Mouse (Mus musculus) hindbrain, embryonic 11.5 days (tissue): ENCODE measurements around the gene Elane. TPM values are rescaled to one million over a fixed set of nuclear protein-coding genes. Genes with fewer than 3 reads are reported as not detected.

Experiments used
- ATAC-seq: fragments of 200-750 bp; cut with Nextera tagmentation; 2 replicates; pipeline ENCODE4 v1.8.0; 2017; ENCODE audit warnings: mild to moderate bottlenecking, moderate TSS enrichment, moderate library complexity; ENCODE audit not compliant: low FRiP score
- DNase-seq: peaks from one replicate; pipeline ENCODE4 v3.0.0-alpha.2; 2015; ENCODE audit warnings: low spot score
- H3K27ac ChIP-seq: fragments of 300-500 bp; sonication (generic); 2 replicates; pipeline ENCODE4 v1.5.1; 2014; ENCODE audit warnings: mild to moderate bottlenecking, low read depth, low read length
- H3K27me3 ChIP-seq: fragments of 300-500 bp; sonication (generic); 2 replicates; pipeline ENCODE4 v1.6.1; 2014; ENCODE audit warnings: mild to moderate bottlenecking, low read length, moderate library complexity, mixed read lengths; ENCODE audit not compliant: control insufficient read depth, insufficient read depth
- H3K36me3 ChIP-seq: fragments of 300-500 bp; sonication (generic); 2 replicates; pipeline ENCODE4 v1.6.1; 2014; ENCODE audit warnings: mild to moderate bottlenecking, low read length, moderate library complexity, mixed read lengths; ENCODE audit not compliant: control insufficient read depth, insufficient read depth
- H3K4me1 ChIP-seq: fragments of 300-500 bp; sonication (generic); replicated peaks from 2 replicates; pipeline ENCODE4 v1.6.1; 2014; ENCODE audit warnings: low read length, mixed read lengths; ENCODE audit not compliant: control insufficient read depth, insufficient read depth
- H3K4me2 ChIP-seq: fragments of 300-500 bp; sonication (generic); replicated peaks from 2 replicates; pipeline ENCODE4 v1.6.1; 2014; ENCODE audit warnings: mild to moderate bottlenecking, low read depth, low read length
- H3K4me3 ChIP-seq: fragments of 300-500 bp; sonication (generic); 2 replicates; pipeline ENCODE4 v1.5.1; 2014; ENCODE audit warnings: low read depth, low read length
- H3K9ac ChIP-seq: fragments of 300-500 bp; sonication (generic); 2 replicates; pipeline ENCODE4 v1.6.1; 2014; ENCODE audit warnings: low read depth, low read length
- H3K9me3 ChIP-seq: fragments of 300-500 bp; sonication (generic); 2 replicates; pipeline ENCODE4 v1.6.1; 2016; ENCODE audit warnings: low read length; ENCODE audit not compliant: control insufficient read depth
- WGBS: fragments of 180-500 bp; shearing (Covaris S2); extraction: QIAGEN DNeasy Blood & Tissue Kit; methylation state at CpG from one replicate; pipeline ENCODE4 v1.1.7; 2014; 5-methylcytosine and 5-hydroxymethylcytosine counted together
- polyA plus RNA-seq: library from polyadenylated mRNA; unstranded; fragments of >200 nt; fragmentation: Nextera tagmentation; extraction: Ambion mirVana; gene quantifications from 2 replicates; pipeline ENCODE4 v1.2.1, GENCODE M21; 2014

The Elane gene
- polyA plus RNA-seq, 1 experiment from 2014 or later = not detected

DNA sequence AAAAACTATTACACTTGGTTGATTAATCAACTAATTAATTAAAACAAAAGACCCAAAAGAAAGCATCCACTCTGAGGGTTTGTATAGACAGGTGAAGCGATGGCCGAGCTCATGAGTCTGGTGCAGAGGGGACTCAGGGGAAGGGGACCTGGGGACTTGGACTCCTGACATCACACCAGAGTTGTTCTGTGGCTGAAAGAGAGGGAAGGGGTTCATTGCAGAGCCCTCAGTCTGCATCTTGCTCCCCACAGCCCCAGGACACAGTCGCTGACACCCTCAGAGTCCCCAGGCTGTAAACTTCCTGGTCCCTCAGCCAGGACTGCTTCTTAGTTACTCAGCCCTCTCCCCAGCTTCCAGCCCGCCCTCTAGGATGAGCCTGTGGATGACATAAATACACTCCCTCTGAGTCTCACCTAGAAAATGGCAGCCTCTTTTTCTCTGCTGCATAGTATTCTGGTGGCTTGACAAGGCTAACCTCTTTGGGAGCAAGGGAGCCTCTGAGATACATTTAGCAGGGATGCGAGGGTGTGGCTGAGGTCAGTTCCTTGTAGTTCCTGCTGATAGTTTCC lies 31.6 kb downstream of the Elane start:
- DNase-seq (no peak), ATAC-seq (no peak)
- Histone ChIP-seq H3K27ac (no peak overlapping the region), H3K9me3 (no peaks in the 10 kb centered on the region), H3K9ac (no peak overlapping the region; the same call in 1 of the 2 replicates), H3K27me3 (peaks cover 53% of the 10 kb centered on the region), H3K4me3 (peak overlapping the region; percentile 82; the same call in 1 of the 2 replicates), H3K4me2 (peak overlapping the region; percentile 92; the same call in 1 of the 2 replicates), H3K4me1 (peaks cover 26% of the 10 kb centered on the region), H3K36me3 (no peaks in the 10 kb centered on the region)
- 61% methylated on average over 5 of the region's 5 CpGs for WGBS

DNA sequence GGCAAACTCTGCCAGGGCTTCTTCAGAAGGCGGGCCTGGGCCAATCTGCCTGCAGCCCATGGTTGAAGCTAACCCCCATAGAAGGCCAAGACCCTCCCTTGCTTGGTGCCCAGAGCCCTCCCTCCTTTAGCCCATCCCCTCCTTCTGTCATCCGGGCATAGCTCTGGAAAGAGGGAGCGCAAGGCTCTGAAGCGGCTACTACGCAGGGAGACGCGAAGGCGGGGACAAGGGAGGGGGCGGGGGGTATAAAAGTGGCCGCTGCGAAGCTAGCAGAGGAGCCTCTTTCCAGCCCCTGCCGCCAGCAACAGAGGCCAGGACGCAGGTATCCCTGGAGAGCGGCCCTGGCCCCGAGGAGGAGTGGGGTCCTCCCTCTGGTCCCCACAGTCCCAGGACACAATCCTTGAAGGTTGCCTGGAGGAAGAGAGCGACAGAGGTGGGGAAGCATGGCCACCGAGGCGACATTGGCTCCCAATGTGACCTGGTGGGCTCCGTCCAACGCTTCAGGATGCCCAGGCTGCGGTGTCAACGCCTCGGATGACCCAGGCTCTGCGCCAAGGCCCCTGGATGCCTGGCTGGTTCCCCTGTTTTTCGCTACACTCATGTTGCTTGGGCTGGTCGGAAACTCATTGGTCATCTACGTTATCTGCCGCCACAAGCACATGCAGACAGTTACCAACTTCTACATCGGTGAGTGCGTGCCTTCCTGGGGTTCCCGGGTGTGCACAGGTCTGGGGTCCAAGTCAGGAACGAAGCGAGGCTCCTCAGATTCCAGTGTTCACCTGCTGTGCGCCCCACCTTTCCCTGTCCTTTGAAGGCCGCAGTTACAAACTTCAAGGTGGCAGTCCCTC lies 32.4 kb downstream of the Elane start:
- peaks cover 26% of the 10 kb centered on the region for H3K4me1 ChIP-seq
- WGBS = 4% methylated on average over 35 of the region's 35 CpGs
- ATAC-seq (no peak), DNase-seq (peak; percentile 31)
- H3K9me3 ChIP-seq = no peaks in the 10 kb centered on the region
- H3K4me3 ChIP-seq = 0 out of 2 replicates have a peak overlapping the region, but pooled peaks have one; percentile 6
- peaks cover 61% of the 10 kb centered on the region for H3K27me3 ChIP-seq
- no peak overlapping the region for H3K9ac ChIP-seq
- 0 out of 2 replicates have a peak overlapping the region, but pooled peaks have one; percentile 7 for H3K4me2 ChIP-seq
- H3K27ac ChIP-seq = no peak overlapping the region
- no peaks in the 10 kb centered on the region for H3K36me3 ChIP-seq

DNA sequence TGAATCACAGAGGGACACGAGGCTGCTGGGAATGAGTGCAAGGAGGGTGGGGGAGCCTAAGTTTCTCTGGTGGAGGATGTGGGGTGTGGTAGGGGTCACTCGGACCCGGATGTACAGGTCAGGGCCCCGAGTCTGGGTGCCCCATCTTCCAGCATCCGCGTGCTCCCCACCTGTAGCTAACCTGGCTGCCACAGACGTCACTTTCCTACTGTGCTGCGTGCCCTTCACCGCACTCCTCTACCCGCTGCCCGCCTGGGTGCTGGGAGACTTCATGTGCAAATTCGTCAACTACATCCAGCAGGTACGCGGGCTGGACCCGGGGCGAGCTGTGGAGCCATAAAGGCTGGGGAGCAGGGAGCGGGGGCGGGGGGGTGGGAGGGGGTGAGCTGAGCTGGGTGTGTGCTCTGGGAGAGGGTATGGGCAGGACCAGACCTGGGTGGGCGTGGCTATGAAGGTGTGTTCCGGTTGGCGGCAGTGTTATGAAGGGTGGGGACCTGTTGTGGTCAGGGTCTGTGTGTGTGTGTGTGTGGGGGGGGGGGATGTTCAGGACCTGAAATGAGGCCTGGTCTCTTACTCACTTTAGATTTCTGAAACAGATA lies 33.3 kb downstream of the Elane start:
- Histone ChIP-seq H3K9ac (no peak overlapping the region), H3K4me3 (no peak overlapping the region), H3K4me1 (peaks cover 26% of the 10 kb centered on the region), H3K4me2 (no peak overlapping the region), H3K27ac (no peak overlapping the region), H3K36me3 (no peaks in the 10 kb centered on the region), H3K9me3 (no peaks in the 10 kb centered on the region), H3K27me3 (peaks cover 67% of the 10 kb centered on the region)
- ATAC-seq (no peak), DNase-seq (no peak)
- 5% methylated on average over 21 of the region's 21 CpGs for WGBS

DNA sequence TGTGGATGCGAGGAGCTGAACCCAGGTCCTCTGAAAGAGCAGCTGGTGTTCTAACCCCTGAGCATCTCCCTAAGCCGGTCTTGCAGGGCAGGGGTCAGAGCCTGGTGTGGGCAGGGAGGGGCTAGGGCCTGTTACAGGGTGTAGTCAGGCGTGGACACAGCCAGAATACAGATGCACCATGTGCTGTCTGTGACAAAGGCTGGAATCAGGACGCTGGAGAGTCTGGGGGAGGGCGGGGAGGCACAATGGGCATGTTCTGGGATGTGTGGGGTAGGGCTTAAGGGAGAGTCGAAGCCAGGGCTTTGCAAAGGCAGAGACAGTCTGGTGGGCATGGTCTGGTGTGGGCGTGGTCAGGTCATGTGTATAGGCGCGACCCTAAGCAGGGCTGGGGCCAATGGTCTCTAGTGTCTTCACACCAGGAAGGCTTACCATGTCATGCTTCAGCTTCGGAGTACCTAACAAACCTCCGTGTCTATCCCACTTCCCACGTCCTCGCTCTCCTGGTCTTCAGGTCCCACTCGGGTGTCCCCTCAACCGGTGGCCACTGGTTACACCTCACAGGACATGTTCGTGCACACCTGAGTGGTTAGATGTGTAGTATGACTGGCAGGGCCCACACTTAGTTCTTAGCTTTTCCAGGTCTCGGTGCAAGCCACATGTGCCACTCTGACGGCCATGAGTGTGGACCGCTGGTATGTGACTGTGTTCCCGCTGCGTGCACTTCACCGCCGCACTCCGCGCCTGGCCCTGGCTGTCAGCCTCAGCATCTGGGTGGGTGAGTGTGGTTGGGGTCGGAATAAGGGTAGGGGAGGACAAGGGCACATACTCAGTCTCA lies 34.2 kb downstream of the Elane start:
- H3K4me2 ChIP-seq = 0 out of 2 replicates have a peak overlapping the region, but pooled peaks have one; percentile 29
- no peak overlapping the region for H3K9ac ChIP-seq
- H3K9me3 ChIP-seq = no peaks in the 10 kb centered on the region
- WGBS = 16% methylated on average over 26 of the region's 26 CpGs
- DNase-seq = peak; percentile 33
- no peak overlapping the region for H3K4me3 ChIP-seq
- H3K27ac ChIP-seq = no peak overlapping the region
- peaks cover 67% of the 10 kb centered on the region for H3K27me3 ChIP-seq
- no peaks in the 10 kb centered on the region for H3K36me3 ChIP-seq
- peaks cover 22% of the 10 kb centered on the region for H3K4me1 ChIP-seq
- ATAC-seq = peak; percentile 16; the same call in 1 of the 2 replicates

DNA sequence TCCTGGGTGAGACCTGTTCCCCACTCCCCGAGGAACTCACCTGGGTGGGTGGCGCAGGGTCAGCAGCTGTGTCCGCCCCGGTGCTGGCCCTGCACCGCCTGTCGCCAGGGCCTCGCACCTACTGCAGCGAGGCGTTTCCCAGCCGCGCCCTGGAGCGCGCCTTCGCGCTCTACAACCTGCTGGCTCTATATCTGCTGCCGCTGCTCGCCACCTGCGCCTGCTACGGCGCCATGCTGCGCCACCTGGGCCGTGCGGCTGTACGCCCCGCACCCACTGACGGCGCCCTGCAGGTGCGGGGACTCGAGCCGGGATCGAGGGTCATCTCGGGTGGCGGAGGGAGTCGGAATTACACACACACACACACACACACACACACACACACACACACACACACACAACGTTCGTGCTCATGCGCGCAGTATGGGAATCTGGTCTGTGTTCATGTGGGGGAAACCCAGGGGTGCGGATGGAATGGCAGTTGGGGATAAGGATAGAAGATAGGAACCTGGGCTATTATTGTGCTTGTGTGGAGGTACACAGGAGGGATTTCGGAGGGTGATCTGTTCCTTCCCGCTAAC lies 35.0 kb downstream of the Elane start, which contains the start of gene R3hdm4:
R3hdm4 (minus strand) TSS at position 251 of the 578 bp plus-strand sequence.
- H3K4me2 ChIP-seq = peak within 1 kb of the TSS; percentile 29
- DNase-seq (no peak), ATAC-seq (no peak)
- H3K4me1 ChIP-seq = peaks cover 21% of the 10 kb centered on the region
- H3K27me3 ChIP-seq = peaks cover 69% of the 10 kb centered on the region
- no peaks in the 10 kb centered on the region for H3K9me3 ChIP-seq
- 4% methylated on average over 40 of the region's 41 CpGs for WGBS
- no peaks in the 10 kb centered on the region for H3K36me3 ChIP-seq
- H3K9ac ChIP-seq = no peak within 1 kb of the TSS
- H3K4me3 ChIP-seq = peak within 1 kb of the TSS; percentile 20
- no peak within 1 kb of the TSS for H3K27ac ChIP-seq

DNA sequence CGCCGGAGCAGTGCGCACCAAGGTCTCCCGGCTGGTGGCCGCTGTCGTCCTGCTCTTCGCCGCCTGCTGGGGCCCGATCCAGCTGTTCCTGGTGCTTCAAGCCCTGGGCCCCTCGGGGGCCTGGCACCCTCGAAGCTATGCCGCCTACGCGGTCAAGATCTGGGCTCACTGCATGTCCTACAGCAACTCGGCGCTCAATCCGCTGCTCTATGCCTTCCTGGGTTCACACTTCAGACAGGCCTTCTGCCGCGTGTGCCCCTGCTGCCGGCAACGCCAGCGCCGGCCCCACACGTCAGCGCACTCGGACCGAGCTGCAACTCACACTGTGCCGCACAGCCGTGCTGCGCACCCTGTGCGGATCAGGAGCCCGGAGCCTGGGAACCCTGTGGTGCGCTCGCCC lies 35.5 kb downstream of the Elane start:
- no peaks in the 10 kb centered on the region for H3K36me3 ChIP-seq
- ATAC-seq (no peak), DNase-seq (peak; percentile 50)
- peaks cover 70% of the 10 kb centered on the region for H3K27me3 ChIP-seq
- no peak overlapping the region for H3K9ac ChIP-seq
- H3K9me3 ChIP-seq = no peaks in the 10 kb centered on the region
- H3K4me3 ChIP-seq = peak overlapping the region; percentile 20
- WGBS = 2% methylated on average over 34 of the region's 34 CpGs
- H3K4me1 ChIP-seq = peaks cover 24% of the 10 kb centered on the region
- peak overlapping the region; percentile 29 for H3K4me2 ChIP-seq
- H3K27ac ChIP-seq = no peak overlapping the region

DNA sequence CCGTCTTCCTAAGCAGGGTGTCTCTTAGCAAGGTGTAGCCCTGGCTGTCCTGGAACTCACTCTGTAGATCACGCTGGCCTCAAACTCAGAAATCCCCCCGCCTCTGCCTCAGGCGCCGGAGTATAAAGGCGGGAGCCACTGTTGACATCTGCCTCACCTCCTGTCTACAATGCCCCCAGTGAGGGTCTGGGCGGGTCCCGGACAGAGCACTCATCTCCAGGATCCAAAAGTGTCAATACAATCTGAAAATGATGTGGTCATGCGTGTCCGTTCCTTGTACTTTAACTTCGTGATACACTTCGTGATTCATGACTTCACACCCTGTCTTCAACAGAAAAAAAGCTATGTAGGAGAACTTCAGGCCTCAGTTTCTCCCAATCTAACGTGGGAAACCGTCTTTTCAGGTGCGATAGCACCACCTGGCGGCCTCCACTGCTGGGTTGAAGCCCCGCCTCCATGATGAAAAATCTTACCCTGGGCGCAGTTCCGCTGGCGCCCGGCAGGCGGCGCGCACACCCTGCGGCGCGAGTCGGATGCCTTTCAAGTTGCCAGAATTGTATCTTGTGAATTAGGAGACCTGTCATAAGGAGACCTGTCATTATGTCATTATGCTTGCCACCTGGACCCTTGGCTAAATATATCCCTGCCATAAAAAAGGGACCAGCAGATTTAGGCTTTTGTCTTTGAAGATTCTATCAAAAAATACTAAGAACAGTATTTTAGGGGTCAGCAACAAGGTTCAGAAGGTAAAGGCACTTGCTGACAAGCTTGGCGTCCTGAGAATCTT lies 39.1 kb downstream of the Elane start:
- Histone ChIP-seq H3K9ac (no peak overlapping the region), H3K4me1 (peaks cover 22% of the 10 kb centered on the region), H3K27me3 (peaks cover 41% of the 10 kb centered on the region), H3K27ac (no peak overlapping the region), H3K4me3 (no peak overlapping the region), H3K4me2 (no peak overlapping the region), H3K36me3 (no peaks in the 10 kb centered on the region), H3K9me3 (no peaks in the 10 kb centered on the region)
- ATAC-seq (no peak), DNase-seq (peak; percentile 93)
- 13% methylated on average over 29 of the region's 29 CpGs for WGBS
